Mouse (Mus musculus) stomach, postnatal 0 days (tissue): ENCODE data around the gene Olfr298.

Experiments
- CTCF ChIP-seq: IDR thresholded peaks from 2 replicates; pipeline ENCODE4 v1.5.1; 2016; ENCODE audit warnings: antibody characterized with exemption, low read depth, mild to moderate bottlenecking, moderate library complexity
- EP300 ChIP-seq: optimal IDR thresholded peaks from 2 replicates; pipeline ENCODE3; 2016; ENCODE audit warnings: antibody characterized with exemption

GRCm38 (mm10) chr7:86519668-86520067 lies 27.4 kb upstream of the Olfr298 start, which contains the start of gene Olfr297:
- TF ChIP-seq EP300 (no peak), CTCF (no peak)
